Mouse (Mus musculus): ENCODE measurements around the gene Zfp965. TPM values are rescaled to one million over a fixed set of nuclear protein-coding genes. Genes with fewer than 3 reads are reported as not detected.
"Not testable (repeated sequence)": the region's sequence is repeated elsewhere in the genome, so short reads cannot be mapped to it uniquely, and the experiment has no call there.

Zfp965 gene
- 1 to 10 TPM; 3.6 to 3.8 TPM for total RNA-seq (2021)

DNA sequence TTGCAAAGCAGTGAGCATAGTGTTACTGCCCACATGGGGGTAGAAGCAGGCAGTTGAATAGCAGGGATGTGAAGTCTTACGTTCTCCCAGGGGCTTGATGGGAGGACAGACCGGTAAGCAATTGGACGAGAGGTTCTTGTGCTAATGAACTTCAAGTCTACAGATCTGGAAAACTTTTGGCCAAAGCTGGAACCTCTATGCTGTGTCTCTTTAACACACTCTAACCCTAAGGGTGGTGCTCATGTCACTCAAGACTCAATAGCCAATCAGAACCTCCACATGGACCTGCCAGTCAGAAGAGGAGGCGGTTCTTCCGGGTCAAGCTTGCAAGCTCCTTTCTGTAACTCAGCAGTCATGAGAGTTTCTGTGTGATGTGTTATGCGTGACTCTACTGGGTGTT is at the start of gene Zfp965:
Gene Zfp965, plus strand, starts transcription at position 301 of the 400 bp plus-strand sequence.
- DNase-seq (ENCODE audit: extremely low spot score in 1 of 2, low spot score in 1 of 2), result not testable (repeated sequence)

- DNase-seq (ENCODE audit: extremely low spot score in 1 of 2, low spot score in 1 of 2), result not testable (repeated sequence)
Observed at GRCm38 (mm10) chr2:175435707-175436106, 34.1 kb upstream of the Zfp965 start, which contains the start of gene Gm4724. Gm4724 (minus strand) TSS chr2:175435807.

Other genes starting within 250 kb of the Zfp965 start
- 1 to 10 TPM; 4.2 to 4.9 TPM for gene Gm14440, start 194.9 kb upstream of the Zfp965 start, total RNA-seq (2021)
- 10 to 100 TPM; 55.5 to 68.0 TPM for gene Gm4631, start 131.8 kb upstream of the Zfp965 start, total RNA-seq (2021)
- gene Zfp968, start 97.5 kb upstream of the Zfp965 start, total RNA-seq (2021), result 1 to 10 TPM; 5.4 to 5.7 TPM
- gene Gm4724, start 34.2 kb upstream of the Zfp965 start, total RNA-seq (2021), result 10 to 100 TPM; 11.1 to 13.1 TPM
- not detected for gene Gm11007, start 174.0 kb downstream of the Zfp965 start, total RNA-seq (2021)
- 1 to 10 TPM in 1 of 2 experiments, not detected in 1; 9.1 TPM for gene Zfp969, start 233.7 kb downstream of the Zfp965 start, total RNA-seq (2021)